Mouse (Mus musculus) ES-Bruce4 (cell line): ENCODE results near the gene Gpr37l1. TPM values are rescaled to one million over a fixed set of nuclear protein-coding genes. Genes with fewer than 3 reads are reported as not detected.

ENCODE experiments used
- H3K27ac ChIP-seq: 2 replicates; pipeline ENCODE4 v1.5.1; 2012; ENCODE audit warnings: low read length, inconsistent platforms; ENCODE audit not compliant: insufficient read depth
- H3K27me3 ChIP-seq: 2 replicates; pipeline ENCODE4 v1.6.1; 2012; ENCODE audit warnings: mild to moderate bottlenecking, low read length, inconsistent platforms; ENCODE audit not compliant: control insufficient read depth, poor library complexity, insufficient read depth, severe bottlenecking
- H3K36me3 ChIP-seq: 2 replicates; pipeline ENCODE4 v1.6.1; 2012; ENCODE audit warnings: inconsistent platforms, mild to moderate bottlenecking, low read length, moderate library complexity; ENCODE audit not compliant: control insufficient read depth, poor library complexity, insufficient read depth, severe bottlenecking
- H3K4me1 ChIP-seq: one replicate; pipeline ENCODE4 v1.8.1; 2011; ENCODE audit warnings: low read length; ENCODE audit not compliant: control insufficient read depth, insufficient read depth
- H3K4me3 ChIP-seq: 2 replicates; pipeline ENCODE4 v1.5.1; 2011; ENCODE audit warnings: low read depth, mild to moderate bottlenecking, low read length
- H3K9ac ChIP-seq: 2 replicates; pipeline ENCODE4 v1.6.1; 2012; ENCODE audit warnings: low read depth, mild to moderate bottlenecking, inconsistent platforms; ENCODE audit not compliant: poor library complexity, severe bottlenecking
- H3K9me3 ChIP-seq: replicated peaks from 2 replicates; pipeline ENCODE4 v1.6.1; 2012; ENCODE audit warnings: mild to moderate bottlenecking, low read length, inconsistent platforms; ENCODE audit not compliant: control insufficient read depth, poor library complexity, insufficient read depth, severe bottlenecking
- CTCF ChIP-seq: IDR thresholded peaks from one replicate; pipeline ENCODE4 v1.8.1; 2011; ENCODE audit warnings: low read depth, low read length
- EP300 ChIP-seq: IDR thresholded peaks from 2 replicates; pipeline ENCODE4 v1.6.1; 2011; ENCODE audit warnings: low read depth, low read length; ENCODE audit not compliant: insufficient read depth
- POLR2A ChIP-seq: IDR thresholded peaks from one replicate; pipeline ENCODE4 v1.8.1; 2011; ENCODE audit warnings: low read length; ENCODE audit not compliant: insufficient read depth
- polyA plus RNA-seq: library from polyadenylated mRNA; stranded (reverse); fragments of >200 nt; gene quantifications from 2 replicates; pipeline ENCODE4 v1.2.4, GENCODE M21; 2011; ENCODE audit warnings: low read depth; ENCODE audit not compliant: missing spikeins, insufficient read depth, insufficient read length

The Gpr37l1 gene
- polyA plus RNA-seq, 1 experiment: not detected

- no peak for TF ChIP-seq POLR2A
- no peak for TF ChIP-seq CTCF
- no peak for TF ChIP-seq EP300
- peaks cover 4% of the 10 kb centered on the region for H3K4me1 ChIP-seq
- no peaks in the 10 kb centered on the region for H3K36me3 ChIP-seq
- no peak overlapping the region for H3K9ac ChIP-seq
- H3K27me3 ChIP-seq: no peaks in the 10 kb centered on the region
- H3K9me3 ChIP-seq: no peaks in the 10 kb centered on the region
- H3K4me3 ChIP-seq: no peak overlapping the region
- no peak overlapping the region for H3K27ac ChIP-seq
Observed at GRCm38 (mm10) chr1:135177724-135178123, 10.2 kb upstream of the Gpr37l1 start.

- H3K36me3 ChIP-seq: no peaks in the 10 kb centered on the region
- H3K4me3 ChIP-seq: no peak overlapping the region
- no peaks in the 10 kb centered on the region for H3K4me1 ChIP-seq
- no peaks in the 10 kb centered on the region for H3K27me3 ChIP-seq
- TF ChIP-seq EP300: no peak
- H3K9me3 ChIP-seq: no peaks in the 10 kb centered on the region
- 0 out of 2 replicates have a peak overlapping the region, but pooled peaks have one; percentile 34 for H3K27ac ChIP-seq
- H3K9ac ChIP-seq: no peak overlapping the region
Observed at GRCm38 (mm10) chr1:135175176-135175575, 7.7 kb upstream of the Gpr37l1 start.

- Histone ChIP-seq H3K9ac (no peak overlapping the region), H3K27ac (no peak overlapping the region), H3K4me1 (no peaks in the 10 kb centered on the region), H3K9me3 (no peaks in the 10 kb centered on the region), H3K27me3 (no peaks in the 10 kb centered on the region), H3K36me3 (no peaks in the 10 kb centered on the region), H3K4me3 (no peak overlapping the region)
- TF ChIP-seq EP300: no peak
- no peak for TF ChIP-seq POLR2A
- no peak for TF ChIP-seq CTCF
Observed at GRCm38 (mm10) chr1:135173311-135173710, 5.8 kb upstream of the Gpr37l1 start.

GRCm38 (mm10) chr1:135171984-135172383 lies 4.5 kb upstream of the Gpr37l1 start:
- H3K27me3 ChIP-seq: no peaks in the 10 kb centered on the region
- H3K9ac ChIP-seq: no peak overlapping the region
- TF ChIP-seq POLR2A: no peak
- 0 out of 2 replicates have a peak, but pooled peaks have one; percentile 9 for TF ChIP-seq EP300
- peak; percentile 55 for TF ChIP-seq CTCF
- H3K4me3 ChIP-seq: no peak overlapping the region
- no peaks in the 10 kb centered on the region for H3K4me1 ChIP-seq
- no peaks in the 10 kb centered on the region for H3K9me3 ChIP-seq
- H3K27ac ChIP-seq: no peak overlapping the region
- H3K36me3 ChIP-seq: no peaks in the 10 kb centered on the region

- H3K9ac ChIP-seq: no peak overlapping the region
- H3K27me3 ChIP-seq: no peaks in the 10 kb centered on the region
- TF ChIP-seq CTCF: peak; percentile 38
- no peak for TF ChIP-seq EP300
- H3K27ac ChIP-seq: no peak overlapping the region
- no peaks in the 10 kb centered on the region for H3K9me3 ChIP-seq
- H3K4me1 ChIP-seq: no peaks in the 10 kb centered on the region
- no peaks in the 10 kb centered on the region for H3K36me3 ChIP-seq
- no peak overlapping the region for H3K4me3 ChIP-seq
Observed at GRCm38 (mm10) chr1:135171202-135171601, 3.7 kb upstream of the Gpr37l1 start.

- no peak overlapping the region for H3K9ac ChIP-seq
- H3K9me3 ChIP-seq: no peaks in the 10 kb centered on the region
- no peaks in the 10 kb centered on the region for H3K4me1 ChIP-seq
- H3K27me3 ChIP-seq: no peaks in the 10 kb centered on the region
- no peak overlapping the region for H3K27ac ChIP-seq
- H3K4me3 ChIP-seq: no peak overlapping the region
- no peaks in the 10 kb centered on the region for H3K36me3 ChIP-seq
- TF ChIP-seq CTCF: no peak
- TF ChIP-seq POLR2A: no peak
- TF ChIP-seq EP300: no peak
Observed at GRCm38 (mm10) chr1:135170299-135170698, 2.8 kb upstream of the Gpr37l1 start.
